In genomic region chr19:45783933-45784576, GRCm38 (mm10) we compare ENCODE assay signal across 7 mouse cellular contexts. TPM values are rescaled to one million over a fixed set of nuclear protein-coding genes. Genes with fewer than 3 reads are reported as not detected.
A peak's percentile ranks its signal among the peaks of the same experiment; 100 is the strongest.
DNase-seq lines count a peak whose midpoint lies in the region; ATAC-seq and TF ChIP-seq lines count a peak whose summit lies in the region.

No protein-coding gene starts in this region.

- ATAC-seq in erythroblast, adult 5-6 weeks (replicated peaks; ENCODE audit: low FRiP score, poor library complexity, severe bottlenecking), result peak; percentile 5; the same call in 1 of the 2 replicates
- ATAC-seq in limb, embryonic 11.5 days (ENCODE audit: insufficient number of reproducible peaks, low FRiP score, low TSS enrichment, low read depth), result no peak
- no peak for ATAC-seq in neural tube, embryonic 13.5 days (ENCODE audit: low read depth)

- peaks cover 4% of the 10 kb centered on the region for H3K4me1 ChIP-seq in liver, adult 2 months (ENCODE audit: control insufficient read depth, insufficient read depth, low read length)
- peaks cover 4% of the 10 kb centered on the region; the same call in 1 of the 2 replicates for H3K4me1 ChIP-seq in limb, embryonic 11.5 days (ENCODE audit: control insufficient read depth, insufficient read depth, low read length)
- peaks cover 38% of the 10 kb centered on the region for H3K4me1 ChIP-seq in neural tube, embryonic 13.5 days (replicated peaks)

- TF ChIP-seq CTCF in liver, adult 2 months (IDR thresholded peaks at IDR 0.05; ENCODE audit: low read depth, low read length), result no peak

- no peak for DNase-seq in liver, adult 2 months (ENCODE audit: extremely low read depth, low read depth, low spot score)
- no peak for DNase-seq in liver
- no peak for DNase-seq in limb, embryonic 11.5 days (ENCODE audit: low spot score)
- no peak for DNase-seq in left cerebral cortex, adult 11 months (ENCODE audit: low spot score)
- no peak for DNase-seq in layer of hippocampus, postnatal 36 days

- peaks cover 25% of the 10 kb centered on the region for H3K79me2 ChIP-seq in liver, adult 2 months (ENCODE audit: control insufficient read depth, insufficient read depth, low read length)

- peak overlapping the region; percentile 38 for H3K9ac ChIP-seq in liver, adult 2 months (ENCODE audit: low read depth, low read length)
- peak overlapping the region; percentile 68 for H3K9ac ChIP-seq in limb, embryonic 11.5 days (ENCODE audit: low read length)
- peak overlapping the region; percentile 51 for H3K9ac ChIP-seq in neural tube, embryonic 13.5 days

- H3K4me2 ChIP-seq in limb, embryonic 11.5 days (ENCODE audit: low read depth, severe bottlenecking), result peak overlapping the region; percentile 54
- H3K4me2 ChIP-seq in neural tube, embryonic 13.5 days, result peak overlapping the region; percentile 64

- peak overlapping the region; percentile 55 for H3K27ac ChIP-seq in liver, adult 2 months (replicated peaks; ENCODE audit: insufficient read depth, low read depth, low read length)
- no peak overlapping the region for H3K27ac ChIP-seq in limb, embryonic 11.5 days (replicated peaks; ENCODE audit: low read depth, low read length)
- peak overlapping the region; percentile 55 for H3K27ac ChIP-seq in neural tube, embryonic 13.5 days (replicated peaks)

- no peak for TF ChIP-seq POLR2A in liver, adult 2 months (IDR thresholded peaks at IDR 0.05; ENCODE audit: extremely low read depth, insufficient read depth, low read length)

- H3K27me3 ChIP-seq in liver, adult 2 months (ENCODE audit: control insufficient read depth, insufficient read depth, low read length), result no peaks in the 10 kb centered on the region
- no peaks in the 10 kb centered on the region for H3K27me3 ChIP-seq in limb, embryonic 11.5 days (ENCODE audit: control insufficient read depth, insufficient read depth, low read length)
- no peaks in the 10 kb centered on the region for H3K27me3 ChIP-seq in neural tube, embryonic 13.5 days

- H3K4me3 ChIP-seq in liver, adult 2 months (ENCODE audit: insufficient read depth, low read depth, low read length), result peak overlapping the region; percentile 54
- peak overlapping the region; percentile 100 for H3K4me3 ChIP-seq in limb, embryonic 11.5 days (ENCODE audit: low read depth, low read length)
- peak overlapping the region; percentile 100 for H3K4me3 ChIP-seq in neural tube, embryonic 13.5 days

- no peaks in the 10 kb centered on the region for H3K9me3 ChIP-seq in limb, embryonic 11.5 days (ENCODE audit: control insufficient read depth, low read length)
- H3K9me3 ChIP-seq in neural tube, embryonic 13.5 days, result no peaks in the 10 kb centered on the region

- WGBS in liver, adult 2 months, result 34% methylated on average over 17 of the region's 17 CpGs
- 37% methylated on average over 17 of the region's 17 CpGs for WGBS in limb, embryonic 11.5 days
- 33% methylated on average over 17 of the region's 17 CpGs for WGBS in neural tube, embryonic 13.5 days

- H3K36me3 ChIP-seq in liver, adult 2 months (ENCODE audit: control insufficient read depth, insufficient read depth, low read length), result no peaks in the 10 kb centered on the region
- H3K36me3 ChIP-seq in limb, embryonic 11.5 days (ENCODE audit: control insufficient read depth, insufficient read depth, low read length), result peaks cover 6% of the 10 kb centered on the region; the same call in 1 of the 2 replicates
- peaks cover 14% of the 10 kb centered on the region; the same call in 1 of the 2 replicates for H3K36me3 ChIP-seq in neural tube, embryonic 13.5 days

RNA-seq across cellular contexts. Expression of gene Mgea5, which starts 0.4 kb away (rescaled TPM):
- total RNA-seq in liver, adult 2 months (2014; rRNA removed), result 44.3 and 51.1 TPM in 2 replicates
- 9.4 and 11.1 TPM in 2 replicates for polyA plus RNA-seq in liver, adult 2 months (2012; rRNA removed)
- 124 and 142 TPM in 2 replicates for total RNA-seq in erythroblast, adult 5-6 weeks (2015; ENCODE audit: low replicate concordance)
- total RNA-seq in erythroblast, adult 5-6 weeks (2017; ENCODE audit: low replicate concordance), result 257 and 309 TPM in 2 replicates
- polyA plus RNA-seq in limb, embryonic 11.5 days (2014; fragmentation: Nextera tagmentation; extraction: Ambion mirVana), result 65.5 and 75.1 TPM in 2 replicates
- 79.4 and 81.4 TPM in 2 replicates for polyA plus RNA-seq in neural tube, embryonic 13.5 days (2015; fragmentation: Nextera tagmentation; extraction: Ambion mirVana)
- 100 to 1,000 TPM; 163 to 171 TPM for total RNA-seq in layer of hippocampus, postnatal 36 days (2021)

RNA-seq across cellular contexts. Expression of gene Kcnip2, which starts 31.8 kb away (rescaled TPM):
- not detected in 2 replicates for total RNA-seq in liver, adult 2 months (2014; rRNA removed)
- 0.02 and 0.04 TPM in 2 replicates for polyA plus RNA-seq in liver, adult 2 months (2012; rRNA removed)
- total RNA-seq in erythroblast, adult 5-6 weeks (2015; ENCODE audit: low replicate concordance), result not detected in 2 replicates
- 0.98 TPM in 1 of 2 replicates, not detected in the other for total RNA-seq in erythroblast, adult 5-6 weeks (2017; ENCODE audit: low replicate concordance)
- polyA plus RNA-seq in limb, embryonic 11.5 days (2014; fragmentation: Nextera tagmentation; extraction: Ambion mirVana), result 0.28 and 0.67 TPM in 2 replicates
- polyA plus RNA-seq in neural tube, embryonic 13.5 days (2015; fragmentation: Nextera tagmentation; extraction: Ambion mirVana), result 8.3 and 8.4 TPM in 2 replicates
- 100 to 1,000 TPM; 228 to 229 TPM for total RNA-seq in layer of hippocampus, postnatal 36 days (2021)

RNA-seq across cellular contexts. Expression of gene Npm3, which starts 34.7 kb away (rescaled TPM):
- 23.0 and 29.1 TPM in 2 replicates for total RNA-seq in liver, adult 2 months (2014; rRNA removed)
- 31.7 and 32.2 TPM in 2 replicates for polyA plus RNA-seq in liver, adult 2 months (2012; rRNA removed)
- total RNA-seq in erythroblast, adult 5-6 weeks (2015; ENCODE audit: low replicate concordance), result 11.1 and 12.3 TPM in 2 replicates
- total RNA-seq in erythroblast, adult 5-6 weeks (2017; ENCODE audit: low replicate concordance), result 9.4 and 22.3 TPM in 2 replicates
- polyA plus RNA-seq in limb, embryonic 11.5 days (2014; fragmentation: Nextera tagmentation; extraction: Ambion mirVana), result 15.9 and 19.5 TPM in 2 replicates
- polyA plus RNA-seq in neural tube, embryonic 13.5 days (2015; fragmentation: Nextera tagmentation; extraction: Ambion mirVana), result 6.4 and 6.7 TPM in 2 replicates
- 10 to 100 TPM in 1 of 2 experiments, 1 to 10 TPM in 1; 9.6 to 10.4 TPM for total RNA-seq in layer of hippocampus, postnatal 36 days (2021)

RNA-seq across cellular contexts. Expression of gene Fgf8, which starts 41.3 kb away (rescaled TPM):
- not detected in 2 replicates for total RNA-seq in liver, adult 2 months (2014; rRNA removed)
- not detected in 2 replicates for polyA plus RNA-seq in liver, adult 2 months (2012; rRNA removed)
- not detected in 2 replicates for total RNA-seq in erythroblast, adult 5-6 weeks (2015; ENCODE audit: low replicate concordance)
- total RNA-seq in erythroblast, adult 5-6 weeks (2017; ENCODE audit: low replicate concordance), result not detected in 2 replicates
- polyA plus RNA-seq in limb, embryonic 11.5 days (2014; fragmentation: Nextera tagmentation; extraction: Ambion mirVana), result 42.8 and 46.1 TPM in 2 replicates
- polyA plus RNA-seq in neural tube, embryonic 13.5 days (2015; fragmentation: Nextera tagmentation; extraction: Ambion mirVana), result not detected in 2 replicates
- not detected for total RNA-seq in layer of hippocampus, postnatal 36 days (2021)

Comparison
In these comparisons a context has a peak if more than half of its experiments do, and no peak if none do; other contexts are left out.
1. RNA of gene Kcnip2, which starts 31.8 kb away (total RNA-seq): 228 to 229 TPM in layer of hippocampus, postnatal 36 days; not detected in liver, adult 2 months and 0.98 TPM in erythroblast, adult 5-6 weeks; every median in the first group is over 100 times any median in the second.
2. Peak in every context shown above with its lines, with median percentiles within 50 percentile points of each other: H3K4me3 ChIP-seq and H3K9ac ChIP-seq.